Mouse (Mus musculus) liver, postnatal 0 days (tissue): ENCODE measurements around the gene Znrf2. TPM values are rescaled to one million over a fixed set of nuclear protein-coding genes. Genes with fewer than 3 reads are reported as not detected.

ENCODE experiments used
- ATAC-seq: fragments of 200-750 bp; cut with Nextera tagmentation; 2 replicates; pipeline ENCODE4 v1.8.0; 2017; ENCODE audit warnings: mild to moderate bottlenecking, moderate library complexity
- DNase-seq: peaks from one replicate; pipeline ENCODE4 v3.0.0-alpha.2; 2016
- H3K27ac ChIP-seq: fragments of 300-500 bp; sonication (generic); 2 replicates; pipeline ENCODE4 v1.5.1; 2014; ENCODE audit warnings: antibody characterized with exemption, moderate library complexity, mild to moderate bottlenecking, low read depth
- H3K27me3 ChIP-seq: fragments of 300-500 bp; sonication (generic); 2 replicates; pipeline ENCODE4 v1.6.1; 2014; ENCODE audit warnings: low read length, control low read depth, mixed read lengths; ENCODE audit not compliant: insufficient read depth
- H3K36me3 ChIP-seq: fragments of 300-500 bp; sonication (generic); replicated peaks from 2 replicates; pipeline ENCODE4 v1.6.1; 2014; ENCODE audit warnings: mild to moderate bottlenecking, control low read depth, low read length, moderate library complexity, mixed read lengths; ENCODE audit not compliant: insufficient read depth
- H3K4me1 ChIP-seq: fragments of 300-500 bp; sonication (generic); 2 replicates; pipeline ENCODE4 v1.6.1; 2014; ENCODE audit warnings: antibody characterized with exemption, mild to moderate bottlenecking, control low read depth; ENCODE audit not compliant: insufficient read depth
- H3K4me2 ChIP-seq: fragments of 300-500 bp; sonication (generic); 2 replicates; pipeline ENCODE4 v1.6.1; 2014; ENCODE audit warnings: low read depth, mild to moderate bottlenecking, low read length, moderate library complexity, mixed read lengths
- H3K4me3 ChIP-seq: fragments of 300-500 bp; sonication (generic); 2 replicates; pipeline ENCODE4 v1.5.1; 2014; ENCODE audit warnings: low read depth, low read length
- H3K9ac ChIP-seq: fragments of 300-500 bp; sonication (generic); replicated peaks from 2 replicates; pipeline ENCODE4 v1.6.1; 2014; ENCODE audit warnings: mild to moderate bottlenecking, moderate library complexity
- H3K9me3 ChIP-seq: fragments of 300-500 bp; sonication (generic); 2 replicates; pipeline ENCODE4 v1.6.1; 2016; ENCODE audit warnings: mild to moderate bottlenecking, control low read depth, low read length, mixed read lengths
- CTCF ChIP-seq: sonication (generic); IDR thresholded peaks from 2 replicates; pipeline ENCODE4 v1.5.1; 2016; ENCODE audit warnings: antibody characterized with exemption, low read depth
- EP300 ChIP-seq: IDR thresholded peaks from 2 replicates; pipeline ENCODE4 v1.6.1; 2016; ENCODE audit warnings: antibody characterized with exemption, low read depth, mild to moderate bottlenecking
- WGBS: fragments of 180-500 bp; shearing (Covaris S2); extraction: QIAGEN DNeasy Blood & Tissue Kit; methylation state at CpG from one replicate; pipeline ENCODE4 v1.1.7; 2014; ENCODE audit not compliant: insufficient replicate concordance; 5-methylcytosine and 5-hydroxymethylcytosine counted together
- polyA plus RNA-seq: library from polyadenylated mRNA; unstranded; fragments of >200 nt; fragmentation: Nextera tagmentation; extraction: Ambion mirVana; gene quantifications from 2 replicates; pipeline ENCODE4 v1.2.1, GENCODE M21; 2015

Gene Znrf2
- polyA plus RNA-seq, 1 experiment from 2014 or later: 4.4 TPM

GRCm38 (mm10) chr6:54827481-54827880 is 10.8 kb downstream of the Znrf2 start:
- Histone ChIP-seq H3K9me3 (no peaks in the 10 kb centered on the region), H3K4me2 (no peak overlapping the region), H3K27me3 (no peaks in the 10 kb centered on the region), H3K27ac (0 out of 2 replicates have a peak overlapping the region, but pooled peaks have one; percentile 16), H3K36me3 (no peaks in the 10 kb centered on the region), H3K9ac (no peak overlapping the region), H3K4me1 (peaks cover 17% of the 10 kb centered on the region; the same call in 1 of the 2 replicates), H3K4me3 (no peak overlapping the region)
- 62% methylated on average over 5 of the region's 5 CpGs for WGBS
- no peak for ATAC-seq
- no peak for TF ChIP-seq CTCF
- TF ChIP-seq EP300: no peak
- no peak for DNase-seq

- no peak overlapping the region for H3K4me3 ChIP-seq
- H3K36me3 ChIP-seq: no peaks in the 10 kb centered on the region
- TF ChIP-seq CTCF (no peak), EP300 (no peak)
- ATAC-seq (no peak), DNase-seq (no peak)
- H3K9ac ChIP-seq: no peak overlapping the region
- no peak overlapping the region for H3K4me2 ChIP-seq
- 38% methylated on average over 1 of the region's 1 CpGs for WGBS
- no peaks in the 10 kb centered on the region for H3K27me3 ChIP-seq
- H3K9me3 ChIP-seq: no peaks in the 10 kb centered on the region
- no peak overlapping the region for H3K27ac ChIP-seq
- H3K4me1 ChIP-seq: peaks cover 17% of the 10 kb centered on the region; the same call in 1 of the 2 replicates
Observed at GRCm38 (mm10) chr6:54828274-54828673, 11.6 kb downstream of the Znrf2 start.

GRCm38 (mm10) chr6:54830048-54830772 is 13.5 kb downstream of the Znrf2 start:
- H3K9me3 ChIP-seq: no peaks in the 10 kb centered on the region
- no peak overlapping the region for H3K9ac ChIP-seq
- no peak overlapping the region for H3K27ac ChIP-seq
- ATAC-seq (no peak), DNase-seq (no peak)
- no peaks in the 10 kb centered on the region for H3K36me3 ChIP-seq
- TF ChIP-seq EP300 (no peak), CTCF (no peak)
- no peak overlapping the region for H3K4me3 ChIP-seq
- no peaks in the 10 kb centered on the region for H3K27me3 ChIP-seq
- no peak overlapping the region for H3K4me2 ChIP-seq
- H3K4me1 ChIP-seq: peaks cover 17% of the 10 kb centered on the region; the same call in 1 of the 2 replicates
- WGBS: 81% methylated on average over 7 of the region's 7 CpGs

GRCm38 (mm10) chr6:54831069-54831720 is 14.5 kb downstream of the Znrf2 start:
- WGBS: 72% methylated on average over 8 of the region's 8 CpGs
- Histone ChIP-seq H3K36me3 (no peaks in the 10 kb centered on the region), H3K4me3 (no peak overlapping the region), H3K27ac (no peak overlapping the region), H3K27me3 (no peaks in the 10 kb centered on the region), H3K4me1 (peaks cover 17% of the 10 kb centered on the region; the same call in 1 of the 2 replicates), H3K9me3 (no peaks in the 10 kb centered on the region), H3K9ac (no peak overlapping the region), H3K4me2 (no peak overlapping the region)
- ATAC-seq (no peak), DNase-seq (no peak)
- no peak for TF ChIP-seq CTCF

GRCm38 (mm10) chr6:54833427-54833826 is 16.7 kb downstream of the Znrf2 start:
- DNase-seq (no peak), ATAC-seq (no peak)
- H3K4me3 ChIP-seq: no peak overlapping the region
- no peak overlapping the region for H3K27ac ChIP-seq
- no peak overlapping the region for H3K4me2 ChIP-seq
- 58% methylated on average over 2 of the region's 2 CpGs for WGBS
- H3K36me3 ChIP-seq: no peaks in the 10 kb centered on the region
- H3K9ac ChIP-seq: no peak overlapping the region
- H3K9me3 ChIP-seq: no peaks in the 10 kb centered on the region
- no peaks in the 10 kb centered on the region for H3K27me3 ChIP-seq
- no peak for TF ChIP-seq EP300
- TF ChIP-seq CTCF: no peak
- H3K4me1 ChIP-seq: peaks cover 10% of the 10 kb centered on the region; the same call in 1 of the 2 replicates

GRCm38 (mm10) chr6:54836666-54837065 is 19.9 kb downstream of the Znrf2 start:
- ATAC-seq (no peak), DNase-seq (no peak)
- H3K27me3 ChIP-seq: no peaks in the 10 kb centered on the region
- H3K4me1 ChIP-seq: no peaks in the 10 kb centered on the region
- peaks cover 5% of the 10 kb centered on the region; the same call in 1 of the 2 replicates for H3K9me3 ChIP-seq
- H3K4me3 ChIP-seq: no peak overlapping the region
- TF ChIP-seq CTCF: no peak
- no peak for TF ChIP-seq EP300
- H3K9ac ChIP-seq: no peak overlapping the region
- H3K36me3 ChIP-seq: no peaks in the 10 kb centered on the region
- H3K4me2 ChIP-seq: no peak overlapping the region
- H3K27ac ChIP-seq: no peak overlapping the region
